Mouse (Mus musculus) natural killer cell, adult 2 months (primary cell): Measurements from ENCODE around the gene Ppm1l.

Experiments
- DNase-seq, 2 experiments: peaks; one replicate each; pipeline ENCODE4 v3.0.0; 2022; ENCODE audit warnings: low spot score in 2 of 2

Ppm1l gene

GRCm38 (mm10) chr3:69490981-69491681 is 174.5 kb downstream of the Ppm1l start:
- DNase-seq: no peak

GRCm38 (mm10) chr3:69494233-69495010 is 177.8 kb downstream of the Ppm1l start:
- no peak for DNase-seq

GRCm38 (mm10) chr3:69497178-69497577 is 180.5 kb downstream of the Ppm1l start:
- DNase-seq: no peak

GRCm38 (mm10) chr3:69502009-69502408 is 185.3 kb downstream of the Ppm1l start:
- no peak for DNase-seq

GRCm38 (mm10) chr3:69502527-69502926 is 185.9 kb downstream of the Ppm1l start:
- DNase-seq: no peak

GRCm38 (mm10) chr3:69505090-69505489 is 188.4 kb downstream of the Ppm1l start:
- DNase-seq: no peak

GRCm38 (mm10) chr3:69506352-69506751 is 189.7 kb downstream of the Ppm1l start:
- no peak for DNase-seq

GRCm38 (mm10) chr3:69509411-69509952 is 192.8 kb downstream of the Ppm1l start:
- DNase-seq: no peak

- DNase-seq: no peak
Measured at GRCm38 (mm10) chr3:69511881-69512280, 195.2 kb downstream of the Ppm1l start.

GRCm38 (mm10) chr3:69512402-69512801 is 195.7 kb downstream of the Ppm1l start:
- no peak for DNase-seq

- DNase-seq: no peak
Measured at GRCm38 (mm10) chr3:69515730-69516350, 199.2 kb downstream of the Ppm1l start.

GRCm38 (mm10) chr3:69519188-69519587 is 202.5 kb downstream of the Ppm1l start:
- DNase-seq: no peak

- DNase-seq: no peak
Measured at GRCm38 (mm10) chr3:69519789-69520558, 203.3 kb downstream of the Ppm1l start.

GRCm38 (mm10) chr3:69522270-69522669 is 205.6 kb downstream of the Ppm1l start:
- DNase-seq: no peak

GRCm38 (mm10) chr3:69524356-69525071 is 207.9 kb downstream of the Ppm1l start:
- DNase-seq: no peak

- no peak for DNase-seq
Measured at GRCm38 (mm10) chr3:69525072-69525529, 208.4 kb downstream of the Ppm1l start.

GRCm38 (mm10) chr3:69527384-69527783 is 210.7 kb downstream of the Ppm1l start:
- DNase-seq: no peak

GRCm38 (mm10) chr3:69529576-69529975 is 212.9 kb downstream of the Ppm1l start:
- DNase-seq: no peak

- no peak for DNase-seq
Measured at GRCm38 (mm10) chr3:69531511-69531910, 214.8 kb downstream of the Ppm1l start.

- DNase-seq: no peak
Measured at GRCm38 (mm10) chr3:69532687-69533086, 216.0 kb downstream of the Ppm1l start.

GRCm38 (mm10) chr3:69535486-69535885 is 218.8 kb downstream of the Ppm1l start:
- DNase-seq: no peak
